Mouse (Mus musculus) lung, adult 2 months (tissue): ENCODE results near the gene Scd3.

ENCODE experiments used
- CTCF ChIP-seq: fragments of 200-500 bp; IDR thresholded peaks from 2 replicates; pipeline ENCODE4 v1.5.1; 2011; ENCODE audit warnings: mild to moderate bottlenecking, low read length, control low read depth; ENCODE audit not compliant: insufficient read depth
- POLR2A ChIP-seq: fragments of 200-500 bp; IDR thresholded peaks from 2 replicates; pipeline ENCODE4 v1.6.1; 2011; ENCODE audit warnings: low read depth, mild to moderate bottlenecking, control low read depth, low read length, borderline replicate concordance; ENCODE audit errors: extremely low read depth

- TF ChIP-seq CTCF (no peak), POLR2A (no peak)
Measured at GRCm38 (mm10) chr19:44159386-44159785, 43.7 kb upstream of the Scd3 start.
